Mouse (Mus musculus): ENCODE results near the gene Plppr5.
A peak's percentile ranks its signal among the peaks of the same experiment; 100 is the strongest.

Gene Plppr5

GRCm38 (mm10) chr3:117574529-117575252, at the start of gene Plppr5:
Gene Plppr5 (plus strand): TSS chr3:117574836.
- no peak for DNase-seq (ENCODE audit: extremely low spot score, low spot score)

GRCm38 (mm10) chr3:117549899-117550298, 24.7 kb upstream of the Plppr5 start:
- DNase-seq (ENCODE audit: extremely low spot score, low spot score), result no peak

- DNase-seq (ENCODE audit: extremely low spot score, low spot score), result no peak
These were observed 24.1 kb upstream of the Plppr5 start for GRCm38 (mm10) chr3:117550526-117550925.

GRCm38 (mm10) chr3:117556972-117557371, 17.7 kb upstream of the Plppr5 start:
- DNase-seq (ENCODE audit: extremely low spot score, low spot score), result no peak

- peak; percentile 73 for DNase-seq (ENCODE audit: extremely low spot score, low spot score)
These were observed 754 bp downstream of the Plppr5 start for GRCm38 (mm10) chr3:117575253-117575927.

- DNase-seq (ENCODE audit: extremely low spot score, low spot score), result no peak
These were observed 1.3 kb downstream of the Plppr5 start for GRCm38 (mm10) chr3:117575928-117576254.

- no peak for DNase-seq (ENCODE audit: extremely low spot score, low spot score)
These were observed 2.7 kb downstream of the Plppr5 start for GRCm38 (mm10) chr3:117577349-117577748.

GRCm38 (mm10) chr3:117582628-117583027, 8.0 kb downstream of the Plppr5 start:
- no peak for DNase-seq (ENCODE audit: extremely low spot score, low spot score)

- DNase-seq (ENCODE audit: extremely low spot score, low spot score), result no peak
These were observed 27.8 kb downstream of the Plppr5 start for GRCm38 (mm10) chr3:117602404-117602803.

- DNase-seq (ENCODE audit: extremely low spot score, low spot score), result no peak
These were observed 28.8 kb downstream of the Plppr5 start for GRCm38 (mm10) chr3:117603458-117603857.

GRCm38 (mm10) chr3:117606383-117606782, 31.7 kb downstream of the Plppr5 start:
- no peak for DNase-seq (ENCODE audit: extremely low spot score, low spot score)

GRCm38 (mm10) chr3:117611453-117611852, 36.8 kb downstream of the Plppr5 start:
- no peak for DNase-seq (ENCODE audit: extremely low spot score, low spot score)

GRCm38 (mm10) chr3:117614856-117615255, 40.2 kb downstream of the Plppr5 start:
- no peak for DNase-seq (ENCODE audit: extremely low spot score, low spot score)

GRCm38 (mm10) chr3:117625257-117626001, 50.8 kb downstream of the Plppr5 start:
- no peak for DNase-seq (ENCODE audit: extremely low spot score, low spot score)

- DNase-seq (ENCODE audit: extremely low spot score, low spot score), result no peak
These were observed 54.2 kb downstream of the Plppr5 start for GRCm38 (mm10) chr3:117628799-117629198.

GRCm38 (mm10) chr3:117630332-117630731, 55.7 kb downstream of the Plppr5 start:
- no peak for DNase-seq (ENCODE audit: extremely low spot score, low spot score)

- no peak for DNase-seq (ENCODE audit: extremely low spot score, low spot score)
These were observed 74.0 kb downstream of the Plppr5 start for GRCm38 (mm10) chr3:117648612-117649011.

GRCm38 (mm10) chr3:117664316-117664715, 89.7 kb downstream of the Plppr5 start:
- no peak for DNase-seq (ENCODE audit: extremely low spot score, low spot score)

- no peak for DNase-seq (ENCODE audit: extremely low spot score, low spot score)
These were observed 104.6 kb downstream of the Plppr5 start for GRCm38 (mm10) chr3:117679189-117679588.

- no peak for DNase-seq (ENCODE audit: extremely low spot score, low spot score)
These were observed 110.0 kb downstream of the Plppr5 start for GRCm38 (mm10) chr3:117684640-117685039.

- DNase-seq (ENCODE audit: extremely low spot score, low spot score), result no peak
These were observed 111.4 kb downstream of the Plppr5 start for GRCm38 (mm10) chr3:117686036-117686435.

- DNase-seq (ENCODE audit: extremely low spot score, low spot score), result no peak
These were observed 112.0 kb downstream of the Plppr5 start for GRCm38 (mm10) chr3:117686648-117687047.
